Mouse (Mus musculus): ENCODE results near the gene Elf3. TPM values are rescaled to one million over a fixed set of nuclear protein-coding genes. Genes with fewer than 3 reads are reported as not detected.

Gene Elf3
- total and polyA plus RNA-seq, 3 experiments, result 14.6 to 52.1 (median 28.6) TPM

- peak; percentile 71 for DNase-seq (ENCODE audit: extremely low read depth)
- dilution Hi-C loops (cut with MboI; ENCODE audit: extremely low pct_ligation_motif_present, extremely low pct_unique_long_range_greater_than_20kb, low sequenced_read_pairs), result no loop called here
Measured at GRCm38 (mm10) chr1:135283826-135284291, 25.5 kb upstream of the Elf3 start, which contains the start of gene Rnpep. TSS of gene Rnpep (minus strand) at chr1:135284084.

DNA sequence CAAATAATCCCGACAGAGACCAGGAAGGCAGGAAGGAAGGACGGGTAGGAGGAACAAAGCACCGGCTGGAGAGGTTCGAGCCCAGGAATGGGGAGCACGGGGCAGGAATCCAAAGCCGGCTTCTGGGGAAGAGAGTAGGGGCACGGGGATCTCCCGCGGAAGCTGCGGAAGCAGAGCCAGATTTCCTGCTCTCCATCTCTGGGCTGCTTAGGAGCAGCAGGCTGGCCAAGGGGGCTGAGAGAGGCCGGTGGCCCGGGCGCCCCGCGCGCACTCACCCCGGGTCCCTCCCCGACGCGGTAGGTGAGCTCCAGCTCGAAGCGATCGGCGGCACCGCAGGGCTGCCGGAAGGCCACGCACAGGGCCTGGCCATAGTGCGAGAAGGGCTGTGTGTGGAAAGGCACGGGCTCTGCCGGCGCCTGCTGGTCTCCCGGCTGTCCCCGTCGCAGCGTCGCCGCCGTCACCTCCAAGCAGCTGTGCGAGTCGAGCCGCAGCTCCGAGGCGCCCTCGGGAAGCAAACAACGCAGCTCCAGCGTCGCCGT lies 25.0 kb upstream of the Elf3 start:
- TF ChIP-seq HCFC1 (IDR thresholded peaks at IDR 0.05; ENCODE audit: low read depth, low read length), result no peak
- TF ChIP-seq MAX (IDR thresholded peaks at IDR 0.05; ENCODE audit: low read length), result peak; percentile 57; the same call in 1 of the 2 replicates
- TF ChIP-seq ZMIZ1 (IDR thresholded peaks at IDR 0.05; ENCODE audit: low read depth, low read length), result peak; percentile 15; the same call in 1 of the 2 replicates
- no peak for TF ChIP-seq ZC3H11A (IDR thresholded peaks at IDR 0.05; ENCODE audit: low read depth, low read length)
- TF ChIP-seq MAZ (IDR thresholded peaks at IDR 0.05; ENCODE audit: low read depth, low read length), result no peak
- no peak for TF ChIP-seq MAFK (IDR thresholded peaks at IDR 0.05; ENCODE audit: insufficient replicate concordance, low read length)
- TF ChIP-seq EP300 (IDR thresholded peaks at IDR 0.05; ENCODE audit: low read length), result no peak
- TF ChIP-seq CTCF (conservative IDR thresholded peaks at IDR 0.05 in 1 of 2, IDR thresholded peaks at IDR 0.05 in 1 of 2; ENCODE audit: low read depth in 2 of 2, low read length in 2 of 2), result no peak
- no peak for TF ChIP-seq ETS1 (conservative IDR thresholded peaks at IDR 0.05; ENCODE audit: low read depth, low read length)
- no peak for TF ChIP-seq RAD21 (IDR thresholded peaks at IDR 0.05; ENCODE audit: low read depth, low read length)
- no peak for TF ChIP-seq NRF1 (IDR thresholded peaks at IDR 0.05; ENCODE audit: low read depth, low read length)
- TF ChIP-seq MXI1 (IDR thresholded peaks at IDR 0.05; ENCODE audit: low read depth, low read length), result peak; percentile 11; the same call in 1 of the 2 replicates
- TF ChIP-seq BHLHE40 (IDR thresholded peaks at IDR 0.05; ENCODE audit: low read depth, low read length), result no peak
- no peak for TF ChIP-seq TBP (conservative IDR thresholded peaks at IDR 0.05; ENCODE audit: low read depth, low read length)
- TF ChIP-seq KAT2A (IDR thresholded peaks at IDR 0.05; ENCODE audit: insufficient replicate concordance, low read length), result no peak
- no peak for TF ChIP-seq IRF4 (IDR thresholded peaks at IDR 0.05; ENCODE audit: low read depth, low read length)
- TF ChIP-seq USF2 (conservative IDR thresholded peaks at IDR 0.05; ENCODE audit: low read depth, low read length), result no peak
- peak; percentile 63; the same call in 1 of the 2 replicates for TF ChIP-seq SIN3A (IDR thresholded peaks at IDR 0.05; ENCODE audit: low read length)
- TF ChIP-seq MYC (IDR thresholded peaks at IDR 0.05; ENCODE audit: low read depth, low read length), result 0 out of 2 replicates have a peak, but pooled peaks have one; percentile 14
- Histone ChIP-seq H3K4me1 (ENCODE audit: control insufficient read depth in 1 of 2, insufficient read depth in 2 of 2) (peaks cover 3 to 30% of the 10 kb centered on the region in 2 experiments; a peak in 3 of 4 replicates), H3K27ac (ENCODE audit: insufficient read depth, low read depth) (peak overlapping the region; percentile 42), H3K36me3 (replicated peaks in 1 of 2; ENCODE audit: control insufficient read depth in 1 of 2, insufficient read depth in 1 of 2, low read length in 1 of 2) (peaks cover 7 to 29% of the 10 kb centered on the region in 2 experiments), H3K27me3 (replicated peaks) (no peaks in the 10 kb centered on the region), H3K9me3 (replicated peaks; ENCODE audit: low read length) (no peaks in the 10 kb centered on the region), H3K4me2 (ENCODE audit: insufficient read depth, low read depth, poor library complexity, severe bottlenecking) (peak overlapping the region; percentile 57), H3K79me2 (replicated peaks; ENCODE audit: control insufficient read depth, extremely low read depth, insufficient read depth, poor library complexity, severe bottlenecking) (peaks cover 33% of the 10 kb centered on the region), H3K4me3 (replicated peaks in 1 of 3; ENCODE audit: low read depth in 2 of 3, low read length in 2 of 3, poor library complexity in 1 of 3) (peak overlapping the region; percentile 72 to 93 (median 91)), H3K9ac (ENCODE audit: insufficient read depth, low read depth) (peak overlapping the region; percentile 92)
- in situ Hi-C loops (cut with MboI; ENCODE audit: low pct_ligation_motif_present, low pct_unique_long_range_greater_than_20kb, low sequenced_read_pairs), result no loop called here
- no peak for DNase-seq (ENCODE audit: extremely low read depth)
- dilution Hi-C loops (cut with MboI; ENCODE audit: extremely low pct_ligation_motif_present, extremely low pct_unique_long_range_greater_than_20kb, low sequenced_read_pairs), result no loop called here

More at GRCm38 (mm10) chr1:135283826-135284291, 25.5 kb upstream of the Elf3 start, which contains the start of gene Rnpep:
- peak within 1 kb of the TSS; percentile 92 for H3K9ac ChIP-seq (ENCODE audit: insufficient read depth, low read depth)
- peak within 1 kb of the TSS; percentile 42 for H3K27ac ChIP-seq (ENCODE audit: insufficient read depth, low read depth)
- peaks cover 33% of the 10 kb centered on the region for H3K79me2 ChIP-seq (replicated peaks; ENCODE audit: control insufficient read depth, extremely low read depth, insufficient read depth, poor library complexity, severe bottlenecking)
- H3K27me3 ChIP-seq (replicated peaks), result no peaks in the 10 kb centered on the region
- TF ChIP-seq RCOR1 (conservative IDR thresholded peaks at IDR 0.05; ENCODE audit: low read depth, low read length) (no peak), ELF1 (IDR thresholded peaks at IDR 0.05; ENCODE audit: low read depth, low read length) (peak; percentile 68), POLR2AphosphoS2 (IDR thresholded peaks at IDR 0.05; ENCODE audit: low read depth, low read length) (no peak), SIN3A (IDR thresholded peaks at IDR 0.05; ENCODE audit: low read length) (0 out of 2 replicates have a peak, but pooled peaks have one; percentile 24), NELFE (IDR thresholded peaks at IDR 0.05; ENCODE audit: low read depth, low read length) (peak; percentile 73; the same call in 1 of the 2 replicates), GABPA (IDR thresholded peaks at IDR 0.05; ENCODE audit: insufficient replicate concordance, low read depth, low read length) (no peak), UBTF (IDR thresholded peaks at IDR 0.05; ENCODE audit: low read depth, low read length) (peak; percentile 94), JUN (IDR thresholded peaks at IDR 0.05; ENCODE audit: insufficient read depth, low read depth, low read length) (no peak), TCF12 (IDR thresholded peaks at IDR 0.05; ENCODE audit: low read depth, low read length) (peak; percentile 60; the same call in 1 of the 2 replicates), MAZ (IDR thresholded peaks at IDR 0.05; ENCODE audit: low read depth, low read length) (no peak), E2F4 (IDR thresholded peaks at IDR 0.05; ENCODE audit: insufficient replicate concordance, low read depth, low read length) (no peak), ZMIZ1 (IDR thresholded peaks at IDR 0.05; ENCODE audit: low read depth, low read length) (peak; percentile 64; the same call in 1 of the 2 replicates), TBP (conservative IDR thresholded peaks at IDR 0.05; ENCODE audit: low read depth, low read length) (0 out of 2 replicates have a peak, but pooled peaks have one; percentile 31), POLR2A (IDR thresholded peaks at IDR 0.05; ENCODE audit: low read depth, low read length) (peak; percentile 91)
- H3K9me3 ChIP-seq (replicated peaks; ENCODE audit: low read length), result no peaks in the 10 kb centered on the region
- in situ Hi-C loops (cut with MboI; ENCODE audit: low pct_ligation_motif_present, low pct_unique_long_range_greater_than_20kb, low sequenced_read_pairs), result no loop called here
- H3K4me3 ChIP-seq (replicated peaks in 1 of 3; ENCODE audit: low read depth in 2 of 3, low read length in 2 of 3, poor library complexity in 1 of 3), result peak within 1 kb of the TSS; percentile 72 to 93 (median 91)
- peaks cover 3 to 30% of the 10 kb centered on the region in 2 experiments; a peak in 3 of 4 replicates for H3K4me1 ChIP-seq (ENCODE audit: control insufficient read depth in 1 of 2, insufficient read depth in 2 of 2)
- peak within 1 kb of the TSS; percentile 63 for H3K4me2 ChIP-seq (ENCODE audit: insufficient read depth, low read depth, poor library complexity, severe bottlenecking)
- peaks cover 2 to 24% of the 10 kb centered on the region in 2 experiments for H3K36me3 ChIP-seq (replicated peaks in 1 of 2; ENCODE audit: control insufficient read depth in 1 of 2, insufficient read depth in 1 of 2, low read length in 1 of 2)

Data from CH12.LX (cell line).